ENCODE assay signal across 9 mouse cellular contexts in the genomic region with DNA sequence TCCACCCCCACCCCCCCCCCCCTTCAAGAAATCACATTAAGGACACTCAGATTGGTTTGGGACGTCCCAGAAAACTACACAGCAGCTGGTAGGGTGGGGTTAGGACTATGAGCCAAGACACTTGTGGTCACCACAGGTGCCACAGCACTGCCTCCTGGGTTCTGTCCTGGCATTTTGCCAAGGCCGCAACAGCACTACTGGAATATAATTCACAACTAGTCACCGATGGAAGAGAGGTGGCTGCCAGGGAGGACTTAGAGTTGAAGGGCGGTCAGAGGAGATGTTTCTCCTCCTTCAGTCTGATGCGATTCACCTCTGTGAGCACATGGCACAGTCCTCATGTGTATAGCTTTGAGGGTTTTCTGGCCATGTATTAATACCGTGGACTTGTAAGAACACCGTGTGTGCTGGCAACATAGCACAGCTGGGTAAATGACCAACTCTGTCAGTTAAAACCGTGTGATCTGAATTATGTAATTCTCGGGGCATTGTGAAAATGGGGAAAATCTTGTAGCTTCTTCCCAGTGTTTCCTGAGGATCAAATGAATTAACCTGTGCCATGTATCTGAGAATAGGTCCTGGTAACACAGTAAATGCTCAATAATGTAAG. TPM values are rescaled to one million over a fixed set of nuclear protein-coding genes. Genes with fewer than 3 reads are reported as not detected.
DNase-seq lines count a peak whose midpoint lies in the region; ATAC-seq lines count a peak whose summit lies in the region.
"Had no signal": no experiment of that assay in that cellular context is flagged by ENCODE, and none has a peak within 500 bp of the region (broad histone marks: within the 10 kb centered on the region; RNA-seq: fewer than 3 reads in every experiment).

No protein-coding gene starts in this region.

- no peak overlapping the region for H3K4me2 ChIP-seq in lung, embryonic 15.5 days
- no peak overlapping the region for H3K4me2 ChIP-seq in forebrain, embryonic 16.5 days (ENCODE audit: low read length)
- no peak overlapping the region for H3K4me2 ChIP-seq in stomach, embryonic 15.5 days

- no peak overlapping the region for H3K4me3 ChIP-seq in lung, embryonic 15.5 days
- no peak overlapping the region for H3K4me3 ChIP-seq in forebrain, embryonic 16.5 days (replicated peaks; ENCODE audit: low read length)
- H3K4me3 ChIP-seq in stomach, embryonic 15.5 days (replicated peaks), result no peak overlapping the region

- no peak overlapping the region for H3K27ac ChIP-seq in lung, embryonic 15.5 days
- no peak overlapping the region for H3K27ac ChIP-seq in forebrain, embryonic 16.5 days (ENCODE audit: low read length)
- no peak overlapping the region for H3K27ac ChIP-seq in stomach, embryonic 15.5 days
- H3K27ac ChIP-seq: liver, embryonic 14.5 days had no signal

- H3K9me3 ChIP-seq in lung, embryonic 15.5 days, result no peaks in the 10 kb centered on the region
- no peaks in the 10 kb centered on the region for H3K9me3 ChIP-seq in forebrain, embryonic 16.5 days (ENCODE audit: control insufficient read depth, low read length)
- no peaks in the 10 kb centered on the region for H3K9me3 ChIP-seq in stomach, embryonic 15.5 days

- WGBS in lung, embryonic 15.5 days, result 47% methylated on average over 9 of the region's 9 CpGs
- 74% methylated on average over 9 of the region's 9 CpGs for WGBS in forebrain, embryonic 16.5 days
- WGBS in stomach, embryonic 15.5 days, result 71% methylated on average over 9 of the region's 9 CpGs

- no peaks in the 10 kb centered on the region for H3K36me3 ChIP-seq in lung, embryonic 15.5 days
- no peaks in the 10 kb centered on the region for H3K36me3 ChIP-seq in forebrain, embryonic 16.5 days (ENCODE audit: control insufficient read depth, insufficient read depth)
- H3K36me3 ChIP-seq in stomach, embryonic 15.5 days, result no peaks in the 10 kb centered on the region

- peaks cover 22% of the 10 kb centered on the region for H3K4me1 ChIP-seq in lung, embryonic 15.5 days
- H3K4me1 ChIP-seq in forebrain, embryonic 16.5 days (replicated peaks; ENCODE audit: control insufficient read depth, insufficient read depth, low read length), result peaks cover 16% of the 10 kb centered on the region
- peaks cover 8% of the 10 kb centered on the region for H3K4me1 ChIP-seq in stomach, embryonic 15.5 days

- H3K9ac ChIP-seq in lung, embryonic 15.5 days, result no peak overlapping the region
- H3K9ac ChIP-seq in forebrain, embryonic 16.5 days (replicated peaks; ENCODE audit: low read depth, low read length), result no peak overlapping the region
- no peak overlapping the region for H3K9ac ChIP-seq in stomach, embryonic 15.5 days
- H3K9ac ChIP-seq: liver, embryonic 14.5 days had no signal

- peak; percentile 60 for ATAC-seq in lung, embryonic 15.5 days (ENCODE audit: borderline replicate concordance, extremely low read depth, low FRiP score, low TSS enrichment)
- ATAC-seq in forebrain, embryonic 16.5 days, result peak; percentile 29; the same call in 1 of the 2 replicates
- ATAC-seq in stomach, embryonic 15.5 days (ENCODE audit: insufficient read depth, low FRiP score, low read depth), result peak; percentile 23; the same call in 1 of the 2 replicates

- H3K27me3 ChIP-seq in lung, embryonic 15.5 days, result no peaks in the 10 kb centered on the region
- H3K27me3 ChIP-seq in forebrain, embryonic 16.5 days (replicated peaks; ENCODE audit: control insufficient read depth, insufficient read depth, low read length), result no peaks in the 10 kb centered on the region
- H3K27me3 ChIP-seq in stomach, embryonic 15.5 days (replicated peaks), result no peaks in the 10 kb centered on the region

- DNase-seq in lung, postnatal 10 days, result no peak
- DNase-seq in kidney, postnatal 14 days, result peak; percentile 58
- no peak for DNase-seq in yolk sac, embryonic 10.5 days (ENCODE audit: low spot score)
- no peak for DNase-seq in frontal cortex, postnatal 14 days (ENCODE audit: low spot score in 2 of 2)
- no peak for DNase-seq in thymus, postnatal 25 days

RNA-seq across cellular contexts. Expression of a gene that starts 6.3 kb away (rescaled TPM):
- 15.1 and 17.1 TPM in 2 replicates for polyA plus RNA-seq in lung, embryonic 15.5 days (2015; fragmentation: Nextera tagmentation; extraction: Ambion mirVana)
- 22.5 and 29.2 TPM in 2 replicates for polyA plus RNA-seq in forebrain, embryonic 16.5 days (2015; fragmentation: Nextera tagmentation; extraction: Ambion mirVana)
- 13.6 and 16.4 TPM in 2 replicates for polyA plus RNA-seq in stomach, embryonic 15.5 days (2015; fragmentation: Nextera tagmentation; extraction: Ambion mirVana)

RNA-seq across cellular contexts. Expression of a gene that starts 38.4 kb away (rescaled TPM):
- 13.9 and 24.7 TPM in 2 replicates for polyA plus RNA-seq in lung, embryonic 15.5 days (2015; fragmentation: Nextera tagmentation; extraction: Ambion mirVana)
- 0.17 TPM in 1 of 2 replicates, not detected in the other for polyA plus RNA-seq in forebrain, embryonic 16.5 days (2015; fragmentation: Nextera tagmentation; extraction: Ambion mirVana)
- polyA plus RNA-seq in stomach, embryonic 15.5 days (2015; fragmentation: Nextera tagmentation; extraction: Ambion mirVana), result 5.9 and 7.4 TPM in 2 replicates

RNA-seq across cellular contexts. Expression of a gene that starts 46.3 kb away (rescaled TPM):
- 1.5 and 1.8 TPM in 2 replicates for polyA plus RNA-seq in lung, embryonic 15.5 days (2015; fragmentation: Nextera tagmentation; extraction: Ambion mirVana)
- polyA plus RNA-seq in forebrain, embryonic 16.5 days (2015; fragmentation: Nextera tagmentation; extraction: Ambion mirVana), result 0.13 and 0.31 TPM in 2 replicates
- 1.3 and 2.8 TPM in 2 replicates for polyA plus RNA-seq in stomach, embryonic 15.5 days (2015; fragmentation: Nextera tagmentation; extraction: Ambion mirVana)
